Mouse (Mus musculus): ENCODE results near the gene Stk32c. TPM values are rescaled to one million over a fixed set of nuclear protein-coding genes. Genes with fewer than 3 reads are reported as not detected.
A peak's percentile ranks its signal among the peaks of the same experiment; 100 is the strongest.

Stk32c gene
- polyA plus RNA-seq, 1 experiment = 5.1 TPM

DNA sequence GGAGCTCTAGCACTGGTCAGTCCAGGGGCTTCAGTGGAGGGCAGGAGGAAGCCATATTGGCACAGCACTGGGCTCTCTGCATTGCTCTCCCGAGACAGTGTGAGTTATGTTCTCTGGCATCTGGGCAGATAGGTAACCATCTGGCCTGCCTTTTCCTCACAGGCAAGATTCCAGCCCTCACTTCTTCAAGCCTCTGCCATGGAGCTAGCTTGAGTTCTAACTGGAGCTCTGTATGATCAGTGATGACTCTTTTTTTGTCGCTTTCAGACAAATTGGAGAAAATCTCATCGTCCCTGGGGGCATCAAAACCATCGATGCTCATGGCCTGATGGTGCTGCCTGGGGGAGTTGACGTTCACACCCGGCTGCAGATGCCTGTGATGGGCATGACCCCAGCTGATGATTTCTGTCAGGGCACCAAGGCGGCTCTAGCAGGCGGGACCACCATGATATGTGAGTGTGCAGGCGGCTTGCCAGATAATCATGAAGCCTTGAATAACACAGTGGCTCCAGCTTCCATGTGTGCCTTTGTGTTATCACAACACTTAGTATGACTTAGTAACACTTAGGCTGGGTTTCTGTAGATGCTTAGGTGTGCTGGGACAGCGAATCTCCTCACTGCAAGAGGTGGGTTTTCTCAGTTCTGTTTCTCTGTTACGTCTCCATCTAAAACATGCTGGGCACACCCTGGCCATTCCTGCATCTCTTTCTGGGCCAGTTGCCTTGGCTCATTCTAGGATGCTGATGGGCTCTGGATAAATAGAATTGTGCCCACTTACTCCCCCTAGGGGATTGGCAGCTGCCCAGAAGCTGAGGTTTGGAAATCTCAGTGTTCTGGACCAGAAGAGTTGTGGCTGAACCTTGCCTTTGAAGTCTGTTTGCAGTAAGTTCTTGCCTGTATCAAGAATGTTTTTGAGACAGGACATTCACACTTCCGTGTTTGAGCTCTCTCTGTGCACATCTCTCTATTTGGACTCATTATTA, 122.9 kb downstream of the Stk32c start:
- H3K27ac ChIP-seq (ENCODE audit: control insufficient read depth, insufficient read depth, low read depth, low read length) = no peak overlapping the region
- H3K36me3 ChIP-seq (ENCODE audit: control insufficient read depth, insufficient read depth, low read length) = no peaks in the 10 kb centered on the region
- peaks cover 9% of the 10 kb centered on the region for H3K4me1 ChIP-seq (ENCODE audit: control insufficient read depth, insufficient read depth, low read length)
- H3K27me3 ChIP-seq (ENCODE audit: control insufficient read depth, insufficient read depth, low read length) = no peaks in the 10 kb centered on the region
- TF ChIP-seq POLR2A (IDR thresholded peaks at IDR 0.05; ENCODE audit: control insufficient read depth, low read depth, low read length) (no peak), CTCF (IDR thresholded peaks at IDR 0.05; ENCODE audit: control insufficient read depth, insufficient read depth, insufficient replicate concordance, low read depth, low read length) (no peak)
- no peak overlapping the region for H3K4me3 ChIP-seq (ENCODE audit: control insufficient read depth, low read depth, low read length)

DNA sequence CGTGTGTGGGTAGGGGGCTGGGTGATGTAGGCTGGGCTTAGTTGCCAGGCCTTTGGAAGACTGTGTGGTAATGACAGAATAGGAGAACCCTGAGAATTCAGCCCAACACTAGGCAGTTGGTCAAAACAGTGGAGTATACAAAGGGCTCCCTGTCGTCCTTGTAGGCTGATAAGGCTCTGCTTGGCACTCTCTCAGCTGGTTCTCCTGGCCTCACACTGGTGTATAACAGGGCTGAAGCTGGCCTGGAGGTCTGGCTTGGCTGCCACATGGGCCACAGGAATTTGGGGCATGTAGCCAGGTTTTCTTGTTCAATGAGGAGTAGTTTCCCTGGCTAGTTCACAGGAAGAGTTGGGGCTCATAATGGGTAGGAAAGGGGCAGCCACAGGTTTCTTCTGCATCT, 125.3 kb downstream of the Stk32c start:
- Histone ChIP-seq H3K36me3 (ENCODE audit: control insufficient read depth, insufficient read depth, low read length) (no peaks in the 10 kb centered on the region), H3K4me3 (ENCODE audit: control insufficient read depth, low read depth, low read length) (no peak overlapping the region), H3K27ac (ENCODE audit: control insufficient read depth, insufficient read depth, low read depth, low read length) (peak overlapping the region; percentile 55; the same call in 1 of the 2 replicates), H3K4me1 (ENCODE audit: control insufficient read depth, insufficient read depth, low read length) (peaks cover 9% of the 10 kb centered on the region), H3K27me3 (ENCODE audit: control insufficient read depth, insufficient read depth, low read length) (no peaks in the 10 kb centered on the region)
- TF ChIP-seq POLR2A (IDR thresholded peaks at IDR 0.05; ENCODE audit: control insufficient read depth, low read depth, low read length) (no peak), CTCF (IDR thresholded peaks at IDR 0.05; ENCODE audit: control insufficient read depth, insufficient read depth, insufficient replicate concordance, low read depth, low read length) (no peak)

DNA sequence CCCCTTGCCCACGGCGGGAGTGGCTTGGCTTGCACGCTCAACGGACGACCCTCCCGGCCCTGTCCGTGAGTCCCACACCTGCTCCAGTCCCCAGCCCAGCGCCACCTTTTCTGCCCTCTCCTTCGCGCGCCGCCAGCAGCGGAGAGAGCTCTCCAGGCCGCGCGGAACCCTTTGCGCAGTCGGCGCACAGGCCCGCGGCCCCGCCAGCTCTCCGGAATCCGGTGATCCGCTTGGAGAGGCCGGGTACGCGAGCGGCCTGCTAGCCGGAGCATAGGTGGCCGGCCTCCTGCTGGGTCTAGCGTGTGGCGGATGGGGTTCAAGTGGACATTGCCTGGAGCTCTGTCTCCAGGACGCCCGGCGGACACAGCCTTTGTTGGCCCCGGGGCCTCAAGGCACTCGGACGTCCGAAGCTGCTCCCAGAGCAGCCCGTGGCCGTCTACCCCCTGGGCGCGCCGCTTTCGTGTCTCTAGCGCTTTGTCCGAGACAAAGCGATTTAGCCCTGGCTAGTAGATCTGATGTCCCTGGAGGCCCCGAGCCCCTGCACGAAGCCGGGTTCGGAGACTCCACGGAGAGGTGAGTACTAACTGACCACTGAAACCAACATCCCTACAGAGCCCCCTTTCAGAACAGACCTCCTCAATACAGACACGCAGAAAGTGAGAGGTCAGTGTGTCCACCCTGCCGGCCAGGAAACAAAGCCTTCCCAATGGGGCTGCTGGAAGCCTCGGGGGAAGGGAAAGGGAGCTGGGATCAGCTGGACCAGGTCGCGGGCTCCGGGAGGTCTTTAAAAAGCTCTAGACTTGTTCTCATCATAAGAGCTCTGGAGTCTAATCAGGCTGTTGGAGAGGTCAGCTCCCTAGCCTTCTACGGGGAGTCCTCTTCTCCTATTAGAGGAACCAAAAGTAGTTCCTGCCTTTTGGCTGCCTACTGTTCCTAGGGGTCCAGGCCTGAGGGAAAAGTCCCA, 126.6 kb downstream of the Stk32c start:
- peak; percentile 21; the same call in 1 of the 2 replicates for TF ChIP-seq POLR2A (IDR thresholded peaks at IDR 0.05; ENCODE audit: control insufficient read depth, low read depth, low read length)
- no peak for TF ChIP-seq CTCF (IDR thresholded peaks at IDR 0.05; ENCODE audit: control insufficient read depth, insufficient read depth, insufficient replicate concordance, low read depth, low read length)
- Histone ChIP-seq H3K36me3 (ENCODE audit: control insufficient read depth, insufficient read depth, low read length) (no peaks in the 10 kb centered on the region), H3K27ac (ENCODE audit: control insufficient read depth, insufficient read depth, low read depth, low read length) (peak overlapping the region; percentile 50), H3K4me1 (ENCODE audit: control insufficient read depth, insufficient read depth, low read length) (peaks cover 9% of the 10 kb centered on the region), H3K27me3 (ENCODE audit: control insufficient read depth, insufficient read depth, low read length) (no peaks in the 10 kb centered on the region), H3K4me3 (ENCODE audit: control insufficient read depth, low read depth, low read length) (peak overlapping the region; percentile 89)

DNA sequence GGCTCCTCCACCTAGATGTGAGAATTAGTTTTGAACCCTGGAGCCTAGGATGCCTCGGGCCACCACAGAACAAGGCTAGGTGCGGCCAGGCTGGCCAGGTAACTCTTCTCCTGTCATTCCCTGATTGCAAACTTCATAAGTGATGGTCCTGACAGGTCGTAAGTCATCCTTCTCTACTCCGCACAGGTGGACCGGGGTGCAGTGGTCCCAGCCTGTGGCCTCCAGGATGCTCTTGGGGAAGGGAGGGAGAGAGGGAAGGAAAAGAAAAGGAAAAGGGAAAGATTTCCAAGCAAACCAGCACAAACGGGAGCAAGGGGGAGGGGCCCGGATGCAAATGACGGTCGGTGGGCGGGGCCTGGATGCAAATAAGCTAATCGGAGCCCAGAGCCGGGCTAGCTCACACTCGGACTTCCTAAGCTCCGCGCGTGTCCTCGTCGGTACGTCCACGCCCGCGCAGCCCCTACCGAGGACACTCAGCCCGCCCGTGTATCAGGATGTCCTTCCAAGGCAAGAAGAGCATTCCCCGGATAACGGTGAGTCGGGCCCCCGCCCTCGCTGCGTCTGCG, 127.4 kb downstream of the Stk32c start, which contains the start of gene Dpysl4:
Dpysl4 (plus strand) TSS at position 373 of the 566 bp plus-strand sequence.
- peaks cover 9% of the 10 kb centered on the region for H3K4me1 ChIP-seq (ENCODE audit: control insufficient read depth, insufficient read depth, low read length)
- no peaks in the 10 kb centered on the region for H3K27me3 ChIP-seq (ENCODE audit: control insufficient read depth, insufficient read depth, low read length)
- TF ChIP-seq CTCF (IDR thresholded peaks at IDR 0.05; ENCODE audit: control insufficient read depth, insufficient read depth, insufficient replicate concordance, low read depth, low read length) (no peak), POLR2A (IDR thresholded peaks at IDR 0.05; ENCODE audit: control insufficient read depth, low read depth, low read length) (peak; percentile 49; the same call in 1 of the 2 replicates)
- peak within 1 kb of the TSS; percentile 89 for H3K4me3 ChIP-seq (ENCODE audit: control insufficient read depth, low read depth, low read length)
- H3K27ac ChIP-seq (ENCODE audit: control insufficient read depth, insufficient read depth, low read depth, low read length) = peak within 1 kb of the TSS; percentile 50
- H3K36me3 ChIP-seq (ENCODE audit: control insufficient read depth, insufficient read depth, low read length) = no peaks in the 10 kb centered on the region

DNA sequence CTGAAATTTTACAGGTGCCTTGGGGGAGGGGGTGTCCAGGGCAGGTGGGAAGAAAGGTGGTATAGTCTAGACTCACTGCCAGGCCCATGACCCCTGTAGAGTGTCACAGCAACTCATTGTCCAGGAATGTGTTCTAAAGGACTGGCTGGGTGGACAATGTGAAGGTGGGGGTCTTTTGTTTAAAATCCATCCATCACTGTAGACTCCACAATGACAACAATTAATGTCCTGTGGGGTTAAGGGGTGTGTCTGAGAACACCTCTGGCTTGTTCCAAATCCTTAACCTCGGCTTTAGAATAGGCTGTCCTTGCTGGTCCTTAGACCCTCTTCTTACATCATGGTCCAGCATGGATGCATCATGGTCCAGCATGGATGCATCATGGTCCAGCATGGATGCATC, 128.8 kb downstream of the Stk32c start:
- Histone ChIP-seq H3K36me3 (ENCODE audit: control insufficient read depth, insufficient read depth, low read length) (no peaks in the 10 kb centered on the region), H3K4me3 (ENCODE audit: control insufficient read depth, low read depth, low read length) (no peak overlapping the region), H3K27ac (ENCODE audit: control insufficient read depth, insufficient read depth, low read depth, low read length) (no peak overlapping the region), H3K27me3 (ENCODE audit: control insufficient read depth, insufficient read depth, low read length) (no peaks in the 10 kb centered on the region), H3K4me1 (ENCODE audit: control insufficient read depth, insufficient read depth, low read length) (peaks cover 9% of the 10 kb centered on the region)
- TF ChIP-seq CTCF (IDR thresholded peaks at IDR 0.05; ENCODE audit: control insufficient read depth, insufficient read depth, insufficient replicate concordance, low read depth, low read length) (no peak), POLR2A (IDR thresholded peaks at IDR 0.05; ENCODE audit: control insufficient read depth, low read depth, low read length) (no peak)

DNA sequence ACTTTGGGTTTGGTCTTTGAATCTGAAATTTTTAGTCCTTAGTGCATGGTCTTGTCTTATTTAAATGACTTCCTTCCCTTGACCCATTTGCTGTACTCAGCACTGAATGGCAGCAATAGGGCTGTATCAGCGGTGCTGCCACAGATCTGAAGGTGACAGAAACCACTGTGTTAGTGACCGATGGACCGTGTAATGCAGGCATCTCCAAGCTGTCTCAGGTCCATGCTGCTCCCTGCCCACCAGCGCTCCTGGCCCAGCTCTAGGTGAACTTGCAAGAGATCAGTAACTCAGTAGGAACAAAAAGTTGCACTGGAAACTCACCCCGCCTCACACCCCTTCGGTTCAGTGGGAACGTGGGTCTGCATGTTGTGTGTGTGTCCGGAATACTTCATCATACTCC, 130.8 kb downstream of the Stk32c start:
- Histone ChIP-seq H3K36me3 (ENCODE audit: control insufficient read depth, insufficient read depth, low read length) (no peaks in the 10 kb centered on the region), H3K27ac (ENCODE audit: control insufficient read depth, insufficient read depth, low read depth, low read length) (no peak overlapping the region), H3K4me1 (ENCODE audit: control insufficient read depth, insufficient read depth, low read length) (peaks cover 9% of the 10 kb centered on the region), H3K27me3 (ENCODE audit: control insufficient read depth, insufficient read depth, low read length) (no peaks in the 10 kb centered on the region), H3K4me3 (ENCODE audit: control insufficient read depth, low read depth, low read length) (no peak overlapping the region)
- TF ChIP-seq POLR2A (IDR thresholded peaks at IDR 0.05; ENCODE audit: control insufficient read depth, low read depth, low read length) = no peak
- TF ChIP-seq CTCF (IDR thresholded peaks at IDR 0.05; ENCODE audit: control insufficient read depth, insufficient read depth, insufficient replicate concordance, low read depth, low read length) = no peak
